Mouse (Mus musculus) lung, embryonic 14.5 days (tissue): ENCODE measurements around the gene Padi1. TPM values are rescaled to one million over a fixed set of nuclear protein-coding genes. Genes with fewer than 3 reads are reported as not detected.
A peak's percentile ranks its signal among the peaks of the same experiment; 100 is the strongest.

Experiments
- ATAC-seq: fragments of 200-750 bp; cut with Nextera tagmentation; 2 replicates; pipeline ENCODE4 v1.8.0; 2017; ENCODE audit warnings: mild to moderate bottlenecking, moderate TSS enrichment, moderate library complexity; ENCODE audit not compliant: insufficient read depth
- DNase-seq: peaks from one replicate; pipeline ENCODE4 v3.0.0-alpha.2; 2015
- H3K27ac ChIP-seq: fragments of 300-500 bp; sonication (generic); 2 replicates; pipeline ENCODE4 v1.5.1; 2014; ENCODE audit warnings: low read depth, mild to moderate bottlenecking, moderate library complexity
- H3K27me3 ChIP-seq: fragments of 300-500 bp; sonication (generic); 2 replicates; pipeline ENCODE4 v1.6.1; 2014; ENCODE audit warnings: low read length, control low read depth; ENCODE audit not compliant: insufficient read depth
- H3K36me3 ChIP-seq: fragments of 300-500 bp; sonication (generic); 2 replicates; pipeline ENCODE4 v1.6.1; 2014; ENCODE audit warnings: control low read depth; ENCODE audit not compliant: insufficient read depth
- H3K4me1 ChIP-seq: fragments of 300-500 bp; sonication (generic); 2 replicates; pipeline ENCODE4 v1.6.1; 2014; ENCODE audit warnings: antibody characterized with exemption, control low read depth; ENCODE audit not compliant: insufficient read depth
- H3K4me2 ChIP-seq: fragments of 300-500 bp; sonication (generic); 2 replicates; pipeline ENCODE4 v1.6.1; 2014; ENCODE audit warnings: mild to moderate bottlenecking
- H3K4me3 ChIP-seq: fragments of 300-500 bp; sonication (generic); 2 replicates; pipeline ENCODE4 v1.5.1; 2014; ENCODE audit warnings: low read depth, low read length
- H3K9ac ChIP-seq: fragments of 300-500 bp; sonication (generic); 2 replicates; pipeline ENCODE4 v1.6.1; 2014
- H3K9me3 ChIP-seq: fragments of 300-500 bp; sonication (generic); 2 replicates; pipeline ENCODE4 v1.6.1; 2016; ENCODE audit warnings: low read depth, low read length, control low read depth
- CTCF ChIP-seq: IDR thresholded peaks from 2 replicates; pipeline ENCODE4 v1.5.1; 2016; ENCODE audit warnings: antibody characterized with exemption, low read depth
- WGBS: fragments of 180-500 bp; shearing (Covaris S2); extraction: QIAGEN DNeasy Blood & Tissue Kit; methylation state at CpG from one replicate; pipeline ENCODE4 v1.1.7; 2014; 5-methylcytosine and 5-hydroxymethylcytosine counted together
- polyA plus RNA-seq: library from polyadenylated mRNA; unstranded; fragments of >200 nt; fragmentation: Nextera tagmentation; extraction: Ambion mirVana; gene quantifications from 2 replicates; pipeline ENCODE4 v1.2.1, GENCODE M21; 2014

Gene Padi1
- polyA plus RNA-seq, 1 experiment from 2014 or later, result 0.11 TPM

GRCm38 (mm10) chr4:140775876-140776275, 69.7 kb downstream of the Padi1 start:
- Histone ChIP-seq H3K4me3 (no peak overlapping the region), H3K27me3 (no peaks in the 10 kb centered on the region), H3K4me2 (no peak overlapping the region), H3K9ac (no peak overlapping the region), H3K9me3 (no peaks in the 10 kb centered on the region), H3K4me1 (no peaks in the 10 kb centered on the region), H3K27ac (no peak overlapping the region), H3K36me3 (no peaks in the 10 kb centered on the region)
- WGBS, result 68% methylated on average over 10 of the region's 10 CpGs
- ATAC-seq (no peak), DNase-seq (no peak)
- TF ChIP-seq CTCF, result no peak

- no peak overlapping the region for H3K27ac ChIP-seq
- no peaks in the 10 kb centered on the region for H3K4me1 ChIP-seq
- ATAC-seq (no peak), DNase-seq (no peak)
- no peak overlapping the region for H3K9ac ChIP-seq
- 87% methylated on average over 9 of the region's 9 CpGs for WGBS
- H3K27me3 ChIP-seq, result no peaks in the 10 kb centered on the region
- no peak for TF ChIP-seq CTCF
- no peak overlapping the region for H3K4me3 ChIP-seq
- no peaks in the 10 kb centered on the region for H3K9me3 ChIP-seq
- no peaks in the 10 kb centered on the region for H3K36me3 ChIP-seq
- H3K4me2 ChIP-seq, result no peak overlapping the region
Measured at GRCm38 (mm10) chr4:140774893-140775292, 70.7 kb downstream of the Padi1 start.

- Histone ChIP-seq H3K4me3 (no peak within 1 kb of the TSS), H3K4me1 (no peaks in the 10 kb centered on the region), H3K27me3 (no peaks in the 10 kb centered on the region), H3K9ac (no peak within 1 kb of the TSS), H3K9me3 (no peaks in the 10 kb centered on the region), H3K36me3 (no peaks in the 10 kb centered on the region), H3K4me2 (no peak within 1 kb of the TSS), H3K27ac (no peak within 1 kb of the TSS)
- 82% methylated on average over 21 of the region's 21 CpGs for WGBS
- TF ChIP-seq CTCF, result no peak
- no peak for ATAC-seq
- DNase-seq, result no peak
Measured at GRCm38 (mm10) chr4:140774025-140774800, 71.4 kb downstream of the Padi1 start, which contains the start of gene Padi4. Gene Padi4, minus strand, starts transcription at chr4:140774236.

- Histone ChIP-seq H3K9ac (no peak overlapping the region), H3K36me3 (no peaks in the 10 kb centered on the region), H3K27ac (no peak overlapping the region), H3K4me1 (no peaks in the 10 kb centered on the region), H3K9me3 (no peaks in the 10 kb centered on the region), H3K27me3 (no peaks in the 10 kb centered on the region), H3K4me2 (no peak overlapping the region), H3K4me3 (no peak overlapping the region)
- DNase-seq (peak; percentile 19), ATAC-seq (no peak)
- TF ChIP-seq CTCF, result no peak
- WGBS, result 34% methylated on average over 4 of the region's 4 CpGs
Measured at GRCm38 (mm10) chr4:140771091-140771490, 74.5 kb downstream of the Padi1 start.

GRCm38 (mm10) chr4:140770433-140770832, 75.1 kb downstream of the Padi1 start:
- 7% methylated on average over 13 of the region's 13 CpGs for WGBS
- no peak for TF ChIP-seq CTCF
- Histone ChIP-seq H3K4me3 (peak overlapping the region; percentile 22), H3K9ac (peak overlapping the region; percentile 47), H3K36me3 (no peaks in the 10 kb centered on the region), H3K4me2 (peak overlapping the region; percentile 55), H3K4me1 (no peaks in the 10 kb centered on the region), H3K27ac (0 out of 2 replicates have a peak overlapping the region, but pooled peaks have one; percentile 58), H3K9me3 (no peaks in the 10 kb centered on the region), H3K27me3 (no peaks in the 10 kb centered on the region)
- DNase-seq (peak; percentile 76), ATAC-seq (peak; percentile 77)

- Histone ChIP-seq H3K27me3 (no peaks in the 10 kb centered on the region), H3K9me3 (no peaks in the 10 kb centered on the region), H3K36me3 (no peaks in the 10 kb centered on the region), H3K27ac (no peak overlapping the region), H3K9ac (no peak overlapping the region), H3K4me1 (no peaks in the 10 kb centered on the region), H3K4me3 (no peak overlapping the region), H3K4me2 (no peak overlapping the region)
- TF ChIP-seq CTCF, result no peak
- ATAC-seq, result no peak
- no peak for DNase-seq
- WGBS, result 77% methylated on average over 5 of the region's 5 CpGs
Measured at GRCm38 (mm10) chr4:140768973-140769372, 76.6 kb downstream of the Padi1 start.

- TF ChIP-seq CTCF, result no peak
- Histone ChIP-seq H3K27ac (no peak overlapping the region), H3K4me3 (no peak overlapping the region), H3K36me3 (no peaks in the 10 kb centered on the region), H3K9me3 (no peaks in the 10 kb centered on the region), H3K4me2 (no peak overlapping the region), H3K9ac (no peak overlapping the region), H3K4me1 (no peaks in the 10 kb centered on the region), H3K27me3 (no peaks in the 10 kb centered on the region)
- DNase-seq (no peak), ATAC-seq (no peak)
- 73% methylated on average over 3 of the region's 3 CpGs for WGBS
Measured at GRCm38 (mm10) chr4:140765936-140766335, 79.6 kb downstream of the Padi1 start.
